Mouse (Mus musculus): ENCODE results near the gene Gpn2. TPM values are rescaled to one million over a fixed set of nuclear protein-coding genes. Genes with fewer than 3 reads are reported as not detected.

Gene Gpn2
- total RNA-seq, 2 experiments from 2014 or later, result 10.0 to 10.2 TPM

DNA sequence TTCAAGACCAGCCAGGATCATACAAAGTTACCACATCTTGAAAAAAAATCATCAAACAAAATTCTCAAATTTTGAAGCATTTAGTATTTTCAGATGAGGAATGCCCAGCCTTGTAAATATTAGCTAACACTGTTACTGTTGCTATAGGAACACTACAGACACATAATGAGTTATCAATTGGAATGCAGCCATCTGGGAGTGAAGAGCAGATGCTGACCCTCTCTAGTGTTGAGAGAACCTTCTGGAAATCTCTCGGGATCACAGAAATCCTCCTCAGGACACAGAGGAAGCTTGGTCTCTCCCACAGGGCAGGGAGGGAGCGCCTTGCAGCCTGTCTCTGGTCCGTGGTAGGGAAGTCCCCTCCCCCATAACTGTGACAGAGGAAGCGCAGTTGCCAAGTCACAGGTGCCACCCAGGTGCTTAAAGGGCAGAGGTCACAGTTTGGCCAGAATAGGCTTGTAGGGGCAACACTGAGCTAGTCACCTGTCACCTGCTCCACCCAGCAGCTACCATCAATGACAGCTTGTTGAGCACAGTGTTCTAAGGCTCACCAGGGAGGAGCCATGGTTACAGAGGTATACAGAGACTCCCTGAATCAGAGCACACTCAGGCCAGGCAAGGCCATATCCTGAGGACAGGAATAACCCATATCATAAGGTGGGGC, 35.4 kb downstream of the Gpn2 start:
- DNase-seq (ENCODE audit: extremely low spot score in 1 of 2, low spot score in 1 of 2), result no peak

DNA sequence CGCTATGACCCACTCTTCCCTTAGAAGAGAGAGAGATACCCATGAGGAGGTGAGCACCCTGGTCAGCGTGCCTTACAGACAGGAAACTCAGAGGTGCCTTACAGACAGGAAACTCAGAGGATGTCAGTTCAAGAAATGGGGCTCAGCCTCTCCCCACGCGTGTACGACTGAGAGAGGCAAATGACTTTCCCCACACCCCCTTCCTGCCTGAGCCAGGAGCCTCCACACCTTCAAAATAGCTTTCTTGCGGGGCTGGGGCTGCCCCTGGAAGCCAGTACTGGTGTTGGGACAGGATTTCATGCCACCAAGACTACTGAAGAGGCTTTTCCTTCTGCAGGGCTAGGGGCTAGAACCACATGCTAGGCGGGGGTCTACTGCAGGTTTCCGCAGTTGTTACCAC, 36.5 kb downstream of the Gpn2 start:
- no peak for DNase-seq (ENCODE audit: extremely low spot score in 1 of 2, low spot score in 1 of 2)

DNA sequence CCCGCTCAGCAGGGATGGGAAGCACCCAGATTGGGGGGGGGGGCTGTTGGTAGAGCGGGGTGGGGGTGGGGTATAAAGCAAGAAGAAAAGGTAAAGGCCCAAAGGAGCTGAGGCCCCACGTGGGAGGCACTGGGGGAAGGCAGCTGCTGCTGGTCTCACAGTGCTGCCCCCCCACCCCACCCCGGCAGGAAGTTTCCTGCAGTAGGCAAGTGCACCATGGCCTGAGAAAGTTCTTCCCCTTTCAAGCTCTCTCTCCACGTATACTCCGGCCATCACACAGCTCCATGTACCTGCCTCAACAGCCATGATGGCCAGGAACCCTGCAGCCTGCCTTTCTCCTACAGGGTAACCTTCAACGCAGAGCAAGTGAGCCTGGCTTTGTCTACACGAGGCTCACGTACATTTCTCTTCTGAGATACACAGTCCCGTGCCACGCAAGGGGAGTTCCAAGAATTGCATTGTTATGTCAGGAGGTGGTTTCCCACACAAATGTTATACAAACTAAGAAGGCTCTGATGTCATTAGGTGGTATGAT, 38.1 kb downstream of the Gpn2 start:
- DNase-seq (ENCODE audit: extremely low spot score in 1 of 2, low spot score in 1 of 2), result no peak

DNA sequence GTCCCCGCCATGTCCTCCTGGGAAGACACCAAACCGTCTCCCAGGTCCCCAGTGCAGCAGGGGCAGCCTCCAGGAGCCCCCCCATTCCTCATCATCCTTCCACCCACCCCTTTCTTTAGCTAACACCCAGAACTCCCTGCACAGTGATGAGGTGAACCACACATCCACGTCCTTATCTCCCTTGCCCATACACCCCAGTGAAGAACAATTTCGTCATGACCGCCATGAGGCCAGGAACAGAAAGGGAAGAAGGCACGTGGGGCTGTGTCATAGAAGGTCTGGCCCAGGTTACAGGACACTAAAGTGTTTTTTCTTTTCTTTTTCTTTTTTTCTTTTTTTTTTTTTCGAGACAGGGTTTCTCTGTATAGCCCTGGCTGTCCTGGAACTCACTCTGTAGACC, 40.7 kb downstream of the Gpn2 start:
- DNase-seq (ENCODE audit: extremely low spot score in 1 of 2, low spot score in 1 of 2), result no peak

DNA sequence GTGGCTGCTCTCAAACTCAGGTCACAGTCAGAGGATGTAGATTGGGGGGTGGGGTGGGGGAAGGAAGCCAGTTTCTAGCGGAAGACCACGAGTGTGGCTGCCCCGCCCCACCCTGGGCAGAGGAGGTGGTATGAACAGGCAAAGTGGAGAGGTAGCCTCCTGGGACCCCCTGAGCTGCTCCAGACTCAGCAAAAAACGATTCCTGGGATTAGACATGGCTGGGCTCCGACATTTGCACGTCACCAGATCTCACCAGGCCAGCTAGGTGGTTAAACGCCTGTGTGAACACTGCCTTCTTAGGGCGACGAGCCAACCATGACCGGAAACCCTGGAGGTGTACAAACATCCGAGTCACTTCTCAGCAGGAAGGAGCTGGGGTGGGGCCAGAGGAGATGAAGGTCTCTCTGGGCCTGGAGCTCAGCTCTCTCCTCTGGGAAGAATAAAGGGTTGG, 41.5 kb downstream of the Gpn2 start:
- DNase-seq (ENCODE audit: extremely low spot score in 1 of 2, low spot score in 1 of 2), result no peak

DNA sequence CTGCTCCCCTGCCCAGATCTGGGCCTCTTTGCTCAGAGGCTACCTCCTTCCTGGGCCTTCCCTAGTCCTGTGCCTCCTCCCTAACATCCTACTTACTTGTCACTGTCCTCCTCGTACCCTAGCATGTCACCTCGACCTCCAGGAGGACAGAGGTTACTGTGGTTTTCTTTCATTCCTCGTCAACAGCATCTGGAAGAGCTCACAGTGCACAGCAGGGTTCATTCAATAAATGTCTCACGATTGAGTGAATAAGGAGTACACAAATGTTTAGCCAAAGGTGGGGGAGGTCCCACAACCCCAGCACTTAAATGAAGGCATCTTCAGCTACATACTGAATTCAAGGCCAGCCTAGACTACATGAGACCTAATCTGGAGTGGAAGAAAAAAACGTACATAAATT, 42.1 kb downstream of the Gpn2 start:
- DNase-seq (ENCODE audit: extremely low spot score in 1 of 2, low spot score in 1 of 2), result no peak

DNA sequence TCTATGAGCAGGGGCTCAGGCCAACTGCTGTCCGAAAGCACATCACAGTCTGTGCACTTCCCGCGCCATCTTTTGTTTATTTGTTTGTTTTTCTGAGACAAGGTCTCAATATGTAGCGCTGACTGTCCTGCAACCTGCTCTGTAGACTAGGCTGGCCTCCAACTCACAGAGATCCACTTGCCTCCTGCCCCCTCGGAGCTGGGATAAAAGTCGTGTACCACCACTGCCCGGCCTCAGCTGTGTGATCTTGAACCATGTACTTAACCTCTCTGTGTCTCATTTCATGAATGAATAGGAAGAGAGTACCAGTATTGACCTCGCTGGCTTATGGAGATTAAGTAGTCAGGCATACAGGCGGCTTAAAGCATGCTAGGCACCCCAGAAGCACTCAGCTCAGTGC, 42.5 kb downstream of the Gpn2 start:
- no peak for DNase-seq (ENCODE audit: extremely low spot score in 1 of 2, low spot score in 1 of 2)

DNA sequence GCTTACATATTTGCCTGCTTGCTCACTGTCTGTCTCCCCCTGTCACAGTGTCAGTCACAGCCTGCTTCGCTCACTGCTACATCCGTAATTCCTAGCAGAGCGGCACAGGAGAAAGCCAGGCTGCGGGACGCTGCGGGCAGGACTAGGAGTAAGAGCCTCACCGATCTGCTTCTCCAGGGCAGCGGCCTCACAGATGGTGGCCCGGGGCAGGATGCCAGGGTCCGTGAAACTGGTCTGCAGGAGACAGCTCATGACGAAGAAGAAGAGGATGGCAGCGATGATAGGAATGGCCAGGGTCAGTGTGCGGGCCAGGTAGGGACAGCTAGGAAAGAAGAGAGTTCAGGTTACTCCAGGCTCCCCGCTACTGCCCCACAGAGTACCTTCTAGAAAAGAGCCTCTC, 42.9 kb downstream of the Gpn2 start:
- no peak for DNase-seq (ENCODE audit: extremely low spot score in 1 of 2, low spot score in 1 of 2)

DNA sequence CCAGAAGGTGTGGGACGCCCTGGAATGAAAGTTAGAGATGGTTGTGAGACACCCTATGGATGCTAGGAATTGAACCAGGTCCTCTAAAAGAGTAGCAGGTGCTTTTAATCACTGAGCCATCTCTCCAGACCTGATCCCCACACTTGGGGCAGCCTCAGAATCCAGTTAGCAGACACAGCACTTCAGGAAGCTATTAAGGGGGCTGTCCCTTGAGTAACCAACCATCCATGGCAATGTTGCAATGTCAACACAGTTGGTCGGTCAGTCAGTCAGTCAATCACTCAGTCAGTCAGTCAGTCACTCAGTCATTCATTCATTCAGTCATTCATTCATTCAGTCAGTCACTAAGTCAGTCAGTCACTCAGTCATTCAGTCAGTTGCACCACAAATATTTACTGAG, 44.4 kb downstream of the Gpn2 start:
- no peak for DNase-seq (ENCODE audit: extremely low spot score in 1 of 2, low spot score in 1 of 2)

DNA sequence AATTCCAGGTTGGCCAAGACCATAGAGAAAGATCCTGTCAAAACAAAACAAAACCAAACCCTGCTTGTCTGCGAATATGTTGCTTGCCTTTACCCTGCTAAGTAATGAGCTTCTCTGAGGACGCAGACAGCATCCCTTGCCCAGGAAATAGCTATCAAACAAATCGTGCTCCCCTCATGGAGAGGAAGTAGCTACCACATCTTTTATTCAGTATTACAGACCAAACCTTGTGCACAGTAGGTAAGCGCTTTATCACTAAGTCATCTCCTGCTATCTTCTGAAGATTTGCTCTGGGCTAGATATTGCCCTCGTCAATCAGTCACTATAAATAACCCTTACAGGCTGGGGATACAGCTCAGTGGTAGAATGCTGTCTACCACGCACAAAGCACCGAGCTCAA, 45.0 kb downstream of the Gpn2 start:
- no peak for DNase-seq (ENCODE audit: extremely low spot score in 1 of 2, low spot score in 1 of 2)

DNA sequence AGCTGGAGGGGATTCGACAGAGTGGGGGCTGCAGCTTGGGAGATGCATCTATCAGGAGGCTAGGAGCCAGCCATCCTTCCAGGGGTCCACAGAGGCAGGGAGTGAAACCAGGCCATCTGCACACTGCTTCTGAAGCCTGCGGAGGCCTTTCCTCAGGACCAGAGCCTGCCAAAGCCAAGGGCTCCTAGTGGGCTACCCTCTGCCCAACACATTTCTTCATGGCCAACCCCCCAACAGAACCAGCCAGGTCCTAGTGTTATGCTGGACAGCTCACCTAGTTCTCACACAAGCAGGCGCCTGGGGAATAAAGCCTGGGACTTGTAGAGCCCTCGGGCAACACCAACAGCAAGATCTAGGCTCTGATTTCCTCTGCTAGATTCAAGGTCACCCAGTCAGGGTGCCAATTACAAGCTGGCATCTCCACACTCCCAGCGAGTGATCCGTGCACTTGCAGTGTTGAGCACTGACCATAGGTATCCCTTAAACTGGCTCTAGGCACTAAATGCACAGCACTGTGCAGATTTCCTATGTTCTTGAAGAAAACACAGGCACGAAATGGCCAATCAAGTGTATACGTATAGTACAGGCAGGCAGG, 46.3 kb downstream of the Gpn2 start:
- no peak for DNase-seq (ENCODE audit: extremely low spot score in 1 of 2, low spot score in 1 of 2)

DNA sequence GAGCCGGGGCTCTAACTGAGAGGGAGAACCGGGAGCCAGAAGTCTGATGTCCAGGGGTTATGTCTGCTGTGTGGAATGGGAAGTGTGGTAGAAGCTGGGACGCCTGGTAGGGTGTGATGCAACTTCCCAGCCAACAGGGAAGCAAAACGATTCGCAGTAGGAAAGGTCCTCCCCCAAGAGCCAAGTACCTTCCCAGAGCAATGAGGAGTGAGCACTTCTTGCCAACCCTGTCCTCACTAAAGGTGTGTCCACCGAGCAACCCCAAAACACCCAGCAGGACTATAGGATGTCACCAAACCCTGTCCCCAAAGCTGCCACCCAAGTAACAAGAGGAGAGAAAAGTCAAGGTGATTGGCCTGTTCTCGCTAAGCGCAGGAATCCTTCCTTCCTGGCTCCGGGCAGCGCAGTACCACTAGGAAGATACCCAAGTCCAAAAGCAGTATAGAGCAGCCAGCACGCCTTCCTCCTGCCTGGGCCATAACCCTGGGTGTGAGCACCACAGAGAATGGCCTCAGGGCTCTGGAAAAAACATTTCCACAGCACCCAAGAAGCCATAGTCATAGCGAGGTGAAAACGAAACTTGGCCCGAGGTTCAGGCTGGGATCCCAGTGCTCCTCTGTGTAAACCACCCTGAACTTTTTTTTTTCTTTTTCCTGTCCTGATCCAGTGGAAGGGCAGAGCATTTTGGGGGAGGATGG, 47.1 kb downstream of the Gpn2 start:
- no peak for DNase-seq (ENCODE audit: extremely low spot score in 1 of 2, low spot score in 1 of 2)

DNA sequence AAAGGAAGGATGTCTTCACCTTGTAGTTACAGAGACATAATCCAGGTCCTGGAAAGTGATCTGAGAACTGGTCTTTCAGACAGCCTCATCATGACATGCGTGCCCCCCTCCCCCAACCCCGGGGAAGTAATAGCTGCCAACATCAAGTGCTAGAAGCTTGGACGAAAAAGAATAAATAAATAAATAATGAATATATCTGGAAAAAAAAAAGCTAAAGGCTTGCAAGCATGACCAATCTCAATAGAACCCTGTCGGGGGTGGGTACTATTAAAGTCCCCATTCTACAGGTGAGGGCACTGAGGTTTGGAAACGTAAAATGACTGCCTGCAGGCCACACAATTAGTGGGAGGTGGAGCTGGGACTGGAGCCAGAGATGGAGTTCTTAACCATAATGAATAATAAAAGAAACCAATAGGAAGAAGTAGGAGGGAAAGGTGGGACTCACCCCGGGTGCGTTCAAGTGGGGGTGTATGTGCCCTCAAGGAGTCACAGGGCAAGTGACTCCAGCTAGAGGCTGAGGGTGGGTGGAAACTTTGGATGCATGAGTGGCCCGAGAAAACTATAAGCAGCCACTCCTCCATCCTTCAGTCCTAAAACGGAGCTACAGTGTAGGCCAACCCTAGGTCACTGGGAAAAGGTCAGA, 47.7 kb downstream of the Gpn2 start:
- DNase-seq (ENCODE audit: extremely low spot score in 1 of 2, low spot score in 1 of 2), result no peak

DNA sequence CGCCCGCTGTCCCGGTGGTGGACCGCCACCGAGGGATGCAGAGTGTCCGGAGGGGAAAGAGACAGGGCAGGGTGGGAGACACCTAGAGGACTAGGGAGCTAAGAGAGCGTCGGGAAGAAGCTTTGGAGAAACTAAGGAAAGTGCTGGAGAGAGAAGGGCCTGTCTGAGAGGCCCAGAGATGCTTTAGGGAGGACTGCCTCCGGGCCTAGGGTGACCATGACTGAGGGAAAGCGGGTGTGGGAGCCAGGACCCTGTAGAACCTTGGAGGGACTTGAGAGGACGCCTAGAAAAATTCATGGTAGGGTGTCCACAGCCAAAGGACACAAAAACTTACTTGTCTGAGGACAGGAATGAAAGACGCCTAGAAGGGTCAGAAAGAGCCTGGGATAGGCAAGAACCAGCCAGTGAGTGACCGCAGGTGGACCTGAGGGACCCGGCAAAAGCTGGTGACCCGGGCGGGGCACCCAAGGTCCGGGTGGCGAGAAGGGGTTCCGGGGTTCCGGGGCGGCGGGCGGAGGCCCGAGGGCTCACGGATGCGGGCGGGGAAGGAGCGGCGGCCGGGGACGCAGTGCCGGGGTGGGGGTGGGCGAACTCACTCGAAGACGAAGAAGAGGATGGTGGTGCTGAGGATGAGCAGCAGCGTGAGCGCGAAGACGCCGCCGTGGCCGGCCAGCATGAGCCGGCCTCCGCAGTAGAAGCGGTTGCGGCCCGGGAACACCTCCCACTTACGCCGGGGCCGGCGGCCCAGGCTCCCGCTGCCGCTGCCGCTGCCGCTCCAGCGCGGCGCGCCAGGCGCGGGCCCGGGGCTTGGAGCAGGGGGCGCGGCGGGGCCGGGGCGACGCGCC, 48.5 kb downstream of the Gpn2 start:
- DNase-seq (ENCODE audit: extremely low spot score in 1 of 2, low spot score in 1 of 2), result peak in 1 of 2 experiments; percentile 52

DNA sequence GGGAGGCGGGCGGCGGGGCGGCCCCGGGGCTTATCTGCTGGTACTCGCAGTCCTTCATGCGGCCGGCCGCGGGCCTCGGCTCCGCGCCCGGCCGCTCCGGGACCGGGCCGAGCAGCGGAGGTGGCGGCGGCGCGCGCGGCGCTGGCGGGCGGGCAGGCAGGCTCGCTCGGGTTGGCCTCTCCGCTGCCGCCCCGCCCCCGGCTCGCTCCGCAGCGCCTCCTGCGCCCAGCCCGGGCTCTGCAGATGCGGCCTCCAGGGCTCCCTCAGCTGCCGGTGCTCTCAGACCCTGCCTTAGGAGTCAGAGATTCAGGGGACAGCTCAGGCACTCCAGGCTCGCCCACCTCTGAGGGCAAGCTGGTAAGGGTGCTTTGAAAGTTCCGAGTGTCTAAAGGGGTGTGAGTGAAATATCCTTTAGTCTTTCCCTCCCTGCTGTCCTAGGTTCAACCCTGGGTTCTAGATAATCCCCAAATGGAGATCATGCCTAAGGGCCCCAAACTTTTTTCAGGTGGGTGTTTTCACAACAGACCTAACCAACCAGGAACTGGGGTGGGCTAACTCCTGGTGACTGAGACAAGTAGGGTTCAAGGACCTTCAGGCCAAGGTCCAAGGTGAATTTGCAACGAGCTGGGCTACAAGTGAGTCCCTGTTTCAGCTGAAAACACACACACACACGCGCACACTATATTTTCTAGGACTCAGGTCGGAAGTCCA, 49.3 kb downstream of the Gpn2 start:
- DNase-seq (ENCODE audit: extremely low spot score in 1 of 2, low spot score in 1 of 2), result peak; percentile 85 to 88

DNA sequence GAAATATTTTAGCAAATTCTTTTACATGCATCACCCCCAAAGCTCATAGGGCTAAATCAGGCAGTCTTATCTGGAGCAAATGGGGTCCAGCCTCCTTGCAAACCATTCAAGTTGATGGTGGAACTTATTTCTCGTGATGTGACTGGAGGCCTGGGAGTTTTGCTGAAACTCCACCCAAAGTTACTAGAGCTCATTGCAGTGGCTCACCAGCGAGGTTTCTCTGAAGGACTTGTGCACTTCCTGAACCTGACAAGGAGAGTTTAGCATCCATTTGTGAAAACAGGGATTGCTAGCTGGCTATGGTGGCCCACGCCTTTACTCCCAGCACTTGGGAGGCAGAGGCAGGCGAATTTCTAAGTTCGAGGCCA, 49.9 kb downstream of the Gpn2 start:
- no peak for DNase-seq (ENCODE audit: extremely low spot score in 1 of 2, low spot score in 1 of 2)
